Mouse (Mus musculus) G1E (cell line): ENCODE measurements around the gene Casp7. TPM values are rescaled to one million over a fixed set of nuclear protein-coding genes. Genes with fewer than 3 reads are reported as not detected.
"Not testable (repeated sequence)": the region's sequence is repeated elsewhere in the genome, so short reads cannot be mapped to it uniquely, and the experiment has no call there.

ENCODE experiments used
- ATAC-seq: 2 replicates; pipeline ENCODE4 v1.8.0; 2016; ENCODE audit warnings: mild to moderate bottlenecking; ENCODE audit not compliant: insufficient number of reproducible peaks, poor library complexity, low FRiP score, severe bottlenecking; ENCODE audit errors: extremely low read depth
- DNase-seq: peaks from one replicate; pipeline ENCODE4 v3.0.0; 2012; ENCODE audit warnings: low spot score
- H3K27me3 ChIP-seq: 2 replicates; pipeline ENCODE4 v1.6.1; 2012; ENCODE audit warnings: mild to moderate bottlenecking, low read length, inconsistent platforms; ENCODE audit not compliant: insufficient read depth
- H3K36me3 ChIP-seq: replicated peaks from 2 replicates; pipeline ENCODE3; 2012; ENCODE audit warnings: mild to moderate bottlenecking, inconsistent platforms
- H3K4me1 ChIP-seq: 2 replicates; pipeline ENCODE4 v1.6.1; 2012; ENCODE audit warnings: low read depth, low read length, inconsistent platforms, mixed read lengths; ENCODE audit not compliant: insufficient read depth
- H3K4me3 ChIP-seq: 2 replicates; pipeline ENCODE4 v1.5.1; 2012; ENCODE audit warnings: low read depth, mild to moderate bottlenecking, inconsistent platforms, low read length, moderate library complexity, mixed read lengths
- H3K9me3 ChIP-seq: replicated peaks from 2 replicates; pipeline ENCODE4 v1.6.1; 2012; ENCODE audit warnings: inconsistent platforms
- CTCF ChIP-seq: IDR thresholded peaks from 2 replicates; pipeline ENCODE4 v1.5.1; 2012; ENCODE audit warnings: low read depth, low read length, inconsistent platforms, mixed read lengths
- GATA1 ChIP-seq: IDR thresholded peaks from 2 replicates; pipeline ENCODE4 v1.6.1; 2012; ENCODE audit warnings: borderline replicate concordance, low read length, inconsistent platforms, mixed read lengths
- GATA2 ChIP-seq: IDR thresholded peaks from 2 replicates; pipeline ENCODE4 v1.6.1; 2012; ENCODE audit warnings: low read depth, low read length, inconsistent platforms, borderline replicate concordance
- POLR2AphosphoS5 ChIP-seq: IDR thresholded peaks from 2 replicates; pipeline ENCODE4 v1.6.1; 2012; ENCODE audit warnings: low read depth, low read length, inconsistent platforms; ENCODE audit not compliant: insufficient replicate concordance
- TAL1 ChIP-seq: conservative IDR thresholded peaks from 2 replicates; pipeline ENCODE4 v1.6.1; 2012; ENCODE audit warnings: low read depth, low read length, inconsistent platforms, mixed read lengths
- polyA plus RNA-seq: library from polyadenylated mRNA; stranded (reverse); fragments of >175 nt; gene quantifications from 2 replicates; pipeline ENCODE4 v1.2.3, GENCODE M21; 2012
- total RNA-seq, 2 experiments: library from RNA; stranded (forward) in 1 of 2; stranded (reverse) in 1 of 2; fragments of 200-1000 nt in 1 of 2; fragments of >200 nt in 1 of 2; fragmentation: Nextera tagmentation in 1 of 2; gene quantifications; 2 replicates each; pipeline ENCODE4 v1.2.3; 2014 to 2017

The Casp7 gene
- total and polyA plus RNA-seq, 3 experiments: 14.5 to 86.8 (median 43.2) TPM

GRCm38 (mm10) chr19:56397663-56398527 lies 966 bp downstream of the Casp7 start:
- TF ChIP-seq CTCF: no peak
- no peak for TF ChIP-seq TAL1
- no peak for TF ChIP-seq GATA2
- no peak for TF ChIP-seq GATA1
- no peak for TF ChIP-seq POLR2AphosphoS5
- Histone ChIP-seq H3K27me3 (no peaks in the 10 kb centered on the region), H3K4me1 (peaks cover 79% of the 10 kb centered on the region), H3K4me3 (peak overlapping the region; percentile 73), H3K9me3 (no peaks in the 10 kb centered on the region), H3K36me3 (peaks cover 43% of the 10 kb centered on the region)
- ATAC-seq (no peak), DNase-seq (peak; percentile 40)

DNA sequence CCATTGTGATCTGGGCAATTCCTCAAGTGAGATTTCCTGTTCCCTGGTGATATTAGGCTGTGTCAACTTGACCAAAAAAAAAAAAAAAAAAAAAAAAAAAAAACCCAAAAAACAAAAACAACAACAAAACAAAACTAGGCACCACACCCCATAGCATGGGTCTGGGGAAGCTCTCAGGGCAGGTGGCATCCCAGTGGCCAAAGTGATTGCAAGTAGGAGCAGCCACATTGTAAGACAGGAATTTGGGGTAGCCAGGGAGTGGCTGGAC lies 1.5 kb downstream of the Casp7 start:
- Histone ChIP-seq H3K4me1 (peaks cover 74% of the 10 kb centered on the region), H3K36me3 (peaks cover 45% of the 10 kb centered on the region), H3K9me3 (no peaks in the 10 kb centered on the region), H3K27me3 (no peaks in the 10 kb centered on the region), H3K4me3 (peak overlapping the region; percentile 73; the same call in 1 of the 2 replicates)
- DNase-seq (no peak), ATAC-seq (no peak)
- no peak for TF ChIP-seq TAL1
- TF ChIP-seq GATA2: no peak
- no peak for TF ChIP-seq POLR2AphosphoS5
- no peak for TF ChIP-seq CTCF
- no peak for TF ChIP-seq GATA1

GRCm38 (mm10) chr19:56400200-56400599 lies 3.3 kb downstream of the Casp7 start:
- ATAC-seq (peak; percentile 67), DNase-seq (peak; percentile 67)
- peak overlapping the region; percentile 46; the same call in 1 of the 2 replicates for H3K4me3 ChIP-seq
- H3K4me1 ChIP-seq: peaks cover 63% of the 10 kb centered on the region
- H3K9me3 ChIP-seq: no peaks in the 10 kb centered on the region
- no peaks in the 10 kb centered on the region for H3K27me3 ChIP-seq
- no peak for TF ChIP-seq CTCF
- no peak for TF ChIP-seq TAL1
- no peak for TF ChIP-seq GATA2
- no peak for TF ChIP-seq GATA1
- TF ChIP-seq POLR2AphosphoS5: no peak
- peaks cover 62% of the 10 kb centered on the region for H3K36me3 ChIP-seq

- DNase-seq (no peak), ATAC-seq (no peak)
- no peaks in the 10 kb centered on the region for H3K9me3 ChIP-seq
- H3K4me3 ChIP-seq: no peak overlapping the region
- TF ChIP-seq TAL1 (no peak), GATA1 (no peak), CTCF (no peak), GATA2 (no peak), POLR2AphosphoS5 (no peak)
- no peaks in the 10 kb centered on the region for H3K27me3 ChIP-seq
- H3K36me3 ChIP-seq: peaks cover 76% of the 10 kb centered on the region
- peaks cover 50% of the 10 kb centered on the region for H3K4me1 ChIP-seq
Observed at GRCm38 (mm10) chr19:56401864-56402263, 4.9 kb downstream of the Casp7 start.

- peaks cover 5% of the 10 kb centered on the region; the same call in 1 of the 2 replicates for H3K9me3 ChIP-seq
- TF ChIP-seq POLR2AphosphoS5 (no peak), TAL1 (no peak), GATA1 (no peak), CTCF (no peak), GATA2 (no peak)
- ATAC-seq (no peak), DNase-seq (no peak)
- H3K27me3 ChIP-seq: no peaks in the 10 kb centered on the region
- H3K4me3 ChIP-seq: no peak overlapping the region
- peaks cover 86% of the 10 kb centered on the region for H3K36me3 ChIP-seq
- H3K4me1 ChIP-seq: peaks cover 14% of the 10 kb centered on the region
Observed at GRCm38 (mm10) chr19:56405824-56406223, 8.9 kb downstream of the Casp7 start.

GRCm38 (mm10) chr19:56406581-56406980 lies 9.7 kb downstream of the Casp7 start:
- H3K27me3 ChIP-seq: no peaks in the 10 kb centered on the region
- peaks cover 79% of the 10 kb centered on the region for H3K36me3 ChIP-seq
- no peak for ATAC-seq
- H3K9me3 ChIP-seq: peaks cover 5% of the 10 kb centered on the region; the same call in 1 of the 2 replicates
- H3K4me3 ChIP-seq: no peak overlapping the region
- no peak for TF ChIP-seq GATA2
- TF ChIP-seq POLR2AphosphoS5: no peak
- no peak for TF ChIP-seq TAL1
- TF ChIP-seq GATA1: no peak
- no peak for TF ChIP-seq CTCF
- H3K4me1 ChIP-seq: peaks cover 8% of the 10 kb centered on the region
- no peak for DNase-seq

DNA sequence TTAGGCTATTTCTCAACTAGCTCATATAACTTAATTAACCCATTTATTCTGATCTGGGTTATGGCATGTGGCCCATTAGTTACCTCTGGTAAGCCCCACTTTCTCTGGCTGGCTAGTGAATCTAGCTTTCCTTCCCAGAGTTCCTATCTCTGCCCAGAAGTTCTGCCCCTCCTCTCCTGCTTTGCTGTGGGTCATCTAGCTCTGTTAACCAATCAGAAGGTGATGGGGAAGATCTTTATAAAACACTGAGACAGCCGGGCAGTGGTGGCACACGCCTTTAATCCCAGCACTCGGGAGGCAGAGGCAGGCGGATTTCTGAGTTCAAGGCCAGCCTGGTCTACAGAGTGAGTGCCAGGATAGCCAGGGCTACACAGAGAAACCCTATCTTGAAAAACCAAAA lies 13.0 kb downstream of the Casp7 start:
- H3K36me3 ChIP-seq: peaks cover 50% of the 10 kb centered on the region
- not testable (repeated sequence) for H3K9me3 ChIP-seq, H3K4me3 ChIP-seq, ATAC-seq, DNase-seq, H3K27me3 ChIP-seq, H3K4me1 ChIP-seq
